Mouse (Mus musculus): ENCODE measurements around the gene Cdc42se1. TPM values are rescaled to one million over a fixed set of nuclear protein-coding genes. Genes with fewer than 3 reads are reported as not detected.

Gene Cdc42se1
- polyA plus RNA-seq (2015; fragmentation: Nextera tagmentation; extraction: Ambion mirVana) = 59.1 and 61.0 TPM in 2 replicates

DNA sequence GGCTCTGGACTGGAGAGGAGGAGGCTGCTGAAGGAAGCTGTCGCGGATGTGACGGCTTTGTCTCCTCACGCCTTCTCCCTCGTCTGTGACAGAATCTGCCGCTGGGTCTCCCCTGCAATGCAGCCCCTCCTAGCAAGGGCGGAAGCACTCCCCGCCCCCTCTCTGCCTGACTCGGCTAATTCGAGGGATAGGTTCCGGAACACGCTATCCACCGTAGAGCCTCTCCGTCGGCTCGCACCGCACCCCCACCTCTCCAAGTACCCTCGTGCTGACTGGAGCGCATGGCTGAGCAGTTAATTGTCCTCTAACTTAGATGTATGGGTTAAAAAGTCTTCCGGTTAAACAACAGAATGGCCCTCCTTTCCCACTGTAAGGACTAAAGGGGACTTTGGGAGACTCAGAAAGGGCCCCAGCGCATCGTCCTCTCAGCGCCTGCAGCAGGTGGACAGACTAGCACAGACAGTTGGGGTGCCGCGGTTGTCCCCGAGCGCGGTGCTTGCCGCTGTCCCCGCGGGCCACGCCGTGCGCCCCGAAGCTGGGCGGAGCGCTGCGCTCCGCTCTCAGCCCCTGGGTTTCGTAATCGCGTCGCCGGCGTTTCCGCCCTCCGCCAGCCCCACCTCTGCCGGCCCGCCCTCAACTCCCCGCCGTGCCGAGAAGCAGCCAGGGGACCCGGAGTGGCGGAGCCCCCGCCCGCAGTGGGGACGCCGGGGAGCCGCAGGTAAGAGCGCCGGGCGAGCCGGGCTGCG lies at the start of gene Cdc42se1:
Gene Cdc42se1 (plus strand): TSS at position 585 of the 746 bp plus-strand sequence.
- Histone ChIP-seq H3K36me3 (ENCODE audit: control insufficient read depth, insufficient read depth, low read length) (peaks cover 19% of the 10 kb centered on the region), H3K27ac (ENCODE audit: low read depth, low read length) (peak within 1 kb of the TSS; percentile 98), H3K4me3 (ENCODE audit: low read length) (peak within 1 kb of the TSS; percentile 67), H3K4me1 (ENCODE audit: control insufficient read depth, insufficient read depth, low read depth, low read length) (peaks cover 45% of the 10 kb centered on the region), H3K9me3 (ENCODE audit: control insufficient read depth, low read length) (no peaks in the 10 kb centered on the region), H3K4me2 (ENCODE audit: low read length) (peak within 1 kb of the TSS; percentile 83), H3K9ac (ENCODE audit: low read depth, low read length) (peak within 1 kb of the TSS; percentile 98), H3K27me3 (replicated peaks; ENCODE audit: control insufficient read depth, insufficient read depth, low read length) (no peaks in the 10 kb centered on the region)
- ATAC-seq = peak; percentile 92
- WGBS = under 1% methylated on average over 63 of the region's 64 CpGs

DNA sequence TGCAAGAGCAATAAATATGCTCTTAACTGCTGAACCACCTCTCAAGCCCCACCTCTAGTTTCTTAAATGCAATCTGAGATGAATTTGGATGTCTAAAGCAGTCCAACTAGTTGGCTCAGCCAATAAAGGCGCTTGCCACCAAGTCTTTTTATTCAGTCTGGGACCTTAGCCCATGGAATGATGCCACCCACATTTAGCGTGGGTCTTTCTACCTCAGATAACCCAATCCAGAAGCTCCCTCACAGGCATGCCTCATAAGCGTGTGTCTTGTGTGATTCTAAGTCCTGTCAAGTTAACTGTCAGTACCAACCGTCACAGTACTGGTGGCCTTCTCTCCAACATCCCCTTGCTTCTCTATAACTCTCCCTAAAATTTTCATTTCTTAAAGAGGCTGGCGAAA lies 49.6 kb upstream of the Cdc42se1 start:
- 84% methylated on average over 5 of the region's 5 CpGs for WGBS
- Histone ChIP-seq H3K9me3 (ENCODE audit: control insufficient read depth, low read length) (no peaks in the 10 kb centered on the region), H3K4me2 (ENCODE audit: low read length) (no peak overlapping the region), H3K27me3 (replicated peaks; ENCODE audit: control insufficient read depth, insufficient read depth, low read length) (no peaks in the 10 kb centered on the region), H3K4me1 (ENCODE audit: control insufficient read depth, insufficient read depth, low read depth, low read length) (peaks cover 2% of the 10 kb centered on the region; the same call in 1 of the 2 replicates), H3K27ac (ENCODE audit: low read depth, low read length) (no peak overlapping the region), H3K9ac (ENCODE audit: low read depth, low read length) (no peak overlapping the region), H3K4me3 (ENCODE audit: low read length) (no peak overlapping the region), H3K36me3 (ENCODE audit: control insufficient read depth, insufficient read depth, low read length) (no peaks in the 10 kb centered on the region)
- no peak for ATAC-seq

DNA sequence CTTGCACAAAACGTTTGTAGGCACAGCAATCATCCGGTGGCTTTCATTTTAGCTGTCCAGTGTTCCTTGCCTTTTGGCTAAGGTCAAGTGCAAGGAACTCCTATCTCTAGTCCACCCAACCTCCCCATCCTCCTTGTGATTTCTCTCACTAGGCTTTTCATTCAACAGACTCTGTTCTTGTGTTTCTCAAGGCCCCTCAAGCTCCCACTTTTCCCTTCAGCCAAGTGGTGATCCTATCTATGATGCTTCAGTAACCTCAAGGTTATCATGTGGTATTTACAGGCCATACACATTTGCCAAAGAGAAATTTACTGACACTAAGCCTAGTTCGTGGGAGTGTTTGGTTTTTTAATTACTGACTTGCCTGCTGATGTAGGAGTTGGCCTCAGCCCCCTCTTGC lies 48.6 kb upstream of the Cdc42se1 start:
- Histone ChIP-seq H3K4me1 (ENCODE audit: control insufficient read depth, insufficient read depth, low read depth, low read length) (no peaks in the 10 kb centered on the region), H3K4me3 (ENCODE audit: low read length) (no peak overlapping the region), H3K9me3 (ENCODE audit: control insufficient read depth, low read length) (no peaks in the 10 kb centered on the region), H3K36me3 (ENCODE audit: control insufficient read depth, insufficient read depth, low read length) (no peaks in the 10 kb centered on the region), H3K9ac (ENCODE audit: low read depth, low read length) (no peak overlapping the region), H3K4me2 (ENCODE audit: low read length) (no peak overlapping the region), H3K27ac (ENCODE audit: low read depth, low read length) (no peak overlapping the region), H3K27me3 (replicated peaks; ENCODE audit: control insufficient read depth, insufficient read depth, low read length) (no peaks in the 10 kb centered on the region)
- WGBS = 74% methylated on average over 3 of the region's 3 CpGs
- no peak for ATAC-seq

DNA sequence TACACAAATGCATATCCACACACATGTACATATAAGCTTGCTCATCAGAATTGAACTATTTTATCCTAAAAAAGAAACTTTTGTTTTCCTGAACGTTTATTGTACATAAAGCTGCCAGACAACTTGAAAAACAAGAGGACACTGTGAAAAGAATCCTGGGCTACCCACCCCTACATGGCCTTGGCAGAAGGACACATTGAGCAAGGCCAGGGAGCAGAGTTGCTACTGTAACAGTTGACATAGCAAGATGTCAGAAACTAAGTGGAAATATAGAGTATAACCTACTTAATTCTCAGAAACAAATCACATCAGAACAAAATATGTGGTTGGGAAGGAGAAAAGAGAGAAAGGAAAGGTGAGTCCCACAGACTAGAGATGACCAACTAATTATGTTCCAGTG lies 46.7 kb upstream of the Cdc42se1 start:
- H3K4me1 ChIP-seq (ENCODE audit: control insufficient read depth, insufficient read depth, low read depth, low read length) = no peaks in the 10 kb centered on the region
- H3K36me3 ChIP-seq (ENCODE audit: control insufficient read depth, insufficient read depth, low read length) = peaks cover 3% of the 10 kb centered on the region; the same call in 1 of the 2 replicates
- ATAC-seq = no peak
- no peaks in the 10 kb centered on the region for H3K9me3 ChIP-seq (ENCODE audit: control insufficient read depth, low read length)
- H3K27me3 ChIP-seq (replicated peaks; ENCODE audit: control insufficient read depth, insufficient read depth, low read length) = no peaks in the 10 kb centered on the region
- H3K4me2 ChIP-seq (ENCODE audit: low read length) = no peak overlapping the region
- H3K9ac ChIP-seq (ENCODE audit: low read depth, low read length) = no peak overlapping the region
- H3K4me3 ChIP-seq (ENCODE audit: low read length) = no peak overlapping the region
- no peak overlapping the region for H3K27ac ChIP-seq (ENCODE audit: low read depth, low read length)
- WGBS = 61% methylated on average over 1 of the region's 1 CpGs

DNA sequence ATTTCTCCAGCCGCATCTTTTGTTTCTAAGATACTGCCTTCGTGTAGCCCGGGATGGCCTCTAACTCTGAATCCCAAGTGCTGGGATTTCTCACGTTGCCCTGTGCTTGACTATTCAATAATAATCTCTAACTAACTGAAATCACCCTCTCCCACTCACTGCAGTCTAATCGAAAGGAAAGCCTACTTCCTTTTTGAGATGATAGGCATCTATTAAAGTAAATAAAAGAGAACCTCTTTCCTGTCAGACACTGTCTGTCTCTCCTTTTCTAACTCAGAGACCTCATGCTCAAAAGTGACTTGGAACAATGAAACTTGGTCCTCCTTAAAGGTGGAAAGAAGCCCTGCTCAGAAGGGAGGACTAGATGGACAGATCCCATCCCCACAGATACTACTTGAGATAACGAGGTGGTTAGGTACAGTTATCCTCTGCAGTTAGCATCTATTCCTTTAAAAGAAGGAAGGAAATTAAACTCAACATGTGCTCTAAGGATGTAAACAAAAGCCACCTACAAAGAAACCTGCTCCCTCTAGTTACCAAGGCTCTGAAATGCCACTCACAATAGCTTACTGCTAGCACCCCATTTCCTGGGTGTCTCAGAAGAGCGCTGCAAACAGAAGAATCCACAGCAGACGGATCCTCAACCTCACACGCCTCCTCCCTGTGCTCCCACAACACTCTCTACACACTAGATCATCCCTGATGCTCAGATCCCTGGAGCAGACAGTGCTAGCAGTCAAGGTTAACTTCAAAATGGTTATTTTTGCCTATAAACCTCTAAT lies 43.5 kb upstream of the Cdc42se1 start:
- H3K4me2 ChIP-seq (ENCODE audit: low read length) = no peak overlapping the region
- no peak overlapping the region for H3K4me3 ChIP-seq (ENCODE audit: low read length)
- H3K36me3 ChIP-seq (ENCODE audit: control insufficient read depth, insufficient read depth, low read length) = peaks cover 14% of the 10 kb centered on the region
- no peak for ATAC-seq
- WGBS = 95% methylated on average over 9 of the region's 9 CpGs
- H3K27ac ChIP-seq (ENCODE audit: low read depth, low read length) = no peak overlapping the region
- no peaks in the 10 kb centered on the region for H3K27me3 ChIP-seq (replicated peaks; ENCODE audit: control insufficient read depth, insufficient read depth, low read length)
- no peak overlapping the region for H3K9ac ChIP-seq (ENCODE audit: low read depth, low read length)
- no peaks in the 10 kb centered on the region for H3K4me1 ChIP-seq (ENCODE audit: control insufficient read depth, insufficient read depth, low read depth, low read length)
- H3K9me3 ChIP-seq (ENCODE audit: control insufficient read depth, low read length) = no peaks in the 10 kb centered on the region

DNA sequence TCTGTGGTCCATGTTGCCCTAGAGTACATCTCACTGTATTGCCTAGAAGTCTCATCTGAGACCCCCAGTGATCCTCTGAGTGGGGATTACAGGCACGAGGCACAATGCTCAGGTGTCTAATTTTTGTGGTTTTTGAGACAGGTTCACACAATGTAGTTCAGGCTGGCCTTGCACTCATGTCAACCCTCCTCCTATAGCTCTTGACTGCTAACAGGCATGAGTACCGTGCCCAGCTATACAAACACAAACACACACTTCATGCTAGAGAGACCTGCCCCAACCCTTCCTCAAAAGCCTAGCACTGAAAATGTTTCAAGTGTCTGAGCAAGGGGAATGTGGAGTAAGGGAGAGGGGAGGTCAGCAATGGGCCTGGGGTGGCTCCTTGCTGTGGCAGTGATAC lies 42.4 kb upstream of the Cdc42se1 start:
- no peak overlapping the region for H3K27ac ChIP-seq (ENCODE audit: low read depth, low read length)
- no peak overlapping the region for H3K4me3 ChIP-seq (ENCODE audit: low read length)
- H3K4me1 ChIP-seq (ENCODE audit: control insufficient read depth, insufficient read depth, low read depth, low read length) = no peaks in the 10 kb centered on the region
- WGBS = 84% methylated on average over 2 of the region's 2 CpGs
- H3K9me3 ChIP-seq (ENCODE audit: control insufficient read depth, low read length) = no peaks in the 10 kb centered on the region
- H3K4me2 ChIP-seq (ENCODE audit: low read length) = no peak overlapping the region
- H3K9ac ChIP-seq (ENCODE audit: low read depth, low read length) = no peak overlapping the region
- no peak for ATAC-seq
- peaks cover 16% of the 10 kb centered on the region for H3K36me3 ChIP-seq (ENCODE audit: control insufficient read depth, insufficient read depth, low read length)
- H3K27me3 ChIP-seq (replicated peaks; ENCODE audit: control insufficient read depth, insufficient read depth, low read length) = no peaks in the 10 kb centered on the region

DNA sequence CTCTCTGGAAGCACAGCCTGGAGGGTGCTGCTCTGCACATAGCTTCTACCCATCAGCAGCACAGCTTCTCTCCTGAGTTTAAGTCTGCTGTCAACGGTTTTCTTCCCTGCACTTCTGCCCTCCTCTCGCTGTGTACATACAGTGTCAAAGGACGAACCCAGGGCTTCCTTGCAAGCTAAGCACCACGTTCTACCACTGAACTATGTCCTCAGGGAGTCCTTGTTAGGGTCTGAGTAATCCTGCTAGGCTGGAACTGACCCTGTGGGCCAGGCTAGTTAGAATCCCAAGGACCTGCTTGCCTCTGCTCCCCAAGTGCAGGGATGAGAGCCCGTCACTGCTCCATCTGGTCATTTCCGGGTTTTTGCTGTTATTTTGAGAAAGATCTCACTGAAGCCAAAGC lies 41.6 kb upstream of the Cdc42se1 start:
- H3K27ac ChIP-seq (ENCODE audit: low read depth, low read length) = no peak overlapping the region
- H3K36me3 ChIP-seq (ENCODE audit: control insufficient read depth, insufficient read depth, low read length) = peaks cover 17% of the 10 kb centered on the region
- no peak overlapping the region for H3K4me2 ChIP-seq (ENCODE audit: low read length)
- ATAC-seq = no peak
- 89% methylated on average over 6 of the region's 6 CpGs for WGBS
- no peaks in the 10 kb centered on the region for H3K4me1 ChIP-seq (ENCODE audit: control insufficient read depth, insufficient read depth, low read depth, low read length)
- H3K27me3 ChIP-seq (replicated peaks; ENCODE audit: control insufficient read depth, insufficient read depth, low read length) = no peaks in the 10 kb centered on the region
- H3K9me3 ChIP-seq (ENCODE audit: control insufficient read depth, low read length) = no peaks in the 10 kb centered on the region
- no peak overlapping the region for H3K4me3 ChIP-seq (ENCODE audit: low read length)
- no peak overlapping the region for H3K9ac ChIP-seq (ENCODE audit: low read depth, low read length)

GRCm38 (mm10) chr3:95194721-95195135 lies 33.8 kb upstream of the Cdc42se1 start:
- no peak overlapping the region for H3K27ac ChIP-seq (ENCODE audit: low read depth, low read length)
- H3K4me2 ChIP-seq (ENCODE audit: low read length) = no peak overlapping the region
- H3K27me3 ChIP-seq (replicated peaks; ENCODE audit: control insufficient read depth, insufficient read depth, low read length) = no peaks in the 10 kb centered on the region
- peaks cover 19% of the 10 kb centered on the region for H3K36me3 ChIP-seq (ENCODE audit: control insufficient read depth, insufficient read depth, low read length)
- no peak overlapping the region for H3K9ac ChIP-seq (ENCODE audit: low read depth, low read length)
- 69% methylated on average over 6 of the region's 6 CpGs for WGBS
- H3K4me3 ChIP-seq (ENCODE audit: low read length) = no peak overlapping the region
- ATAC-seq = no peak
- H3K4me1 ChIP-seq (ENCODE audit: control insufficient read depth, insufficient read depth, low read depth, low read length) = no peaks in the 10 kb centered on the region
- H3K9me3 ChIP-seq (ENCODE audit: control insufficient read depth, low read length) = no peaks in the 10 kb centered on the region

DNA sequence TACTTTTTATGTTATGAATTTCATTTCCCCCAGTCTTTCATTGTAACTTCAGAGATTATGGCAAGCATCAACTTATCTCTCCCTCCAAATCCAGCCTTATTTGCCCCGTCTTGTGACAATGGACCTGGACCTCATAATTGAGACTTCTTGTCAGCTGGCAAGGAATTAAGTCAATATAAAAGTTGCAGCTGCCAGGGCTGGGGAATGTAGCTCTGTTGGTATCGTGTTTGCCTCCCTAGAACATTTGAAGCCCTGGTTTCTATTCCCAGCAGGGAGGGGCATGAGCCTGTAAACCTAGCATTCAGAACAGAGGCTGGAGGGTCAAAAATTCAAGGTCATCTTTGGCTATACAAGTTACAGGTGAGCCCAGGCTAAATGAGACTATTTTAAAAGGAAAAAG lies 32.8 kb upstream of the Cdc42se1 start:
- ATAC-seq = no peak
- Histone ChIP-seq H3K9ac (ENCODE audit: low read depth, low read length) (no peak overlapping the region), H3K27me3 (replicated peaks; ENCODE audit: control insufficient read depth, insufficient read depth, low read length) (no peaks in the 10 kb centered on the region), H3K4me2 (ENCODE audit: low read length) (no peak overlapping the region), H3K4me1 (ENCODE audit: control insufficient read depth, insufficient read depth, low read depth, low read length) (no peaks in the 10 kb centered on the region), H3K27ac (ENCODE audit: low read depth, low read length) (no peak overlapping the region), H3K36me3 (ENCODE audit: control insufficient read depth, insufficient read depth, low read length) (peaks cover 17% of the 10 kb centered on the region), H3K9me3 (ENCODE audit: control insufficient read depth, low read length) (no peaks in the 10 kb centered on the region), H3K4me3 (ENCODE audit: low read length) (no peak overlapping the region)
- 87% methylated on average over 2 of the region's 2 CpGs for WGBS

Data from hindbrain, embryonic 16.5 days (tissue).